Mouse (Mus musculus) layer of hippocampus, adult 2 months (tissue): Measurements from ENCODE around the gene Utrn. TPM values are rescaled to one million over a fixed set of nuclear protein-coding genes. Genes with fewer than 3 reads are reported as not detected.

Source experiments
- DNase-seq, 2 experiments: peaks; one replicate each; pipeline ENCODE4 v3.0.0; 2022; ENCODE audit warnings: low spot score in 2 of 2
- H3K27ac ChIP-seq: fragments of 200-600 bp; 2 replicates; pipeline ENCODE4 v1.8.1; 2022
- H3K4me3 ChIP-seq: fragments of 200-600 bp; 2 replicates; pipeline ENCODE4 v1.8.1; 2022; ENCODE audit warnings: mild to moderate bottlenecking
- CTCF ChIP-seq: fragments of 200-600 bp; conservative IDR thresholded peaks from 2 replicates; pipeline ENCODE4 v1.8.1; 2022; ENCODE audit warnings: antibody characterized with exemption, mild to moderate bottlenecking, moderate library complexity
- total RNA-seq, 2 experiments: library from RNA; stranded (reverse); gene quantifications; 2 replicates each; pipeline ENCODE4 v1.2.3; 2021

Gene Utrn
- total RNA-seq, 2 experiments from 2014 or later = 33.7 to 39.8 TPM

GRCm38 (mm10) chr10:12722111-12722510 lies 147.1 kb downstream of the Utrn start:
- Histone ChIP-seq H3K4me3 (no peak overlapping the region), H3K27ac (no peak overlapping the region)
- DNase-seq = no peak
- no peak for TF ChIP-seq CTCF

- no peak for TF ChIP-seq CTCF
- Histone ChIP-seq H3K27ac (no peak overlapping the region), H3K4me3 (no peak overlapping the region)
- DNase-seq = no peak
Measured at GRCm38 (mm10) chr10:12718386-12718785, 150.8 kb downstream of the Utrn start.

- DNase-seq = no peak
- H3K27ac ChIP-seq = no peak overlapping the region
- no peak overlapping the region for H3K4me3 ChIP-seq
- no peak for TF ChIP-seq CTCF
Measured at GRCm38 (mm10) chr10:12717381-12717780, 151.8 kb downstream of the Utrn start.

- H3K27ac ChIP-seq = no peak overlapping the region
- no peak for DNase-seq
- no peak overlapping the region for H3K4me3 ChIP-seq
- no peak for TF ChIP-seq CTCF
Measured at GRCm38 (mm10) chr10:12716657-12717327, 152.4 kb downstream of the Utrn start.

- Histone ChIP-seq H3K4me3 (no peak overlapping the region), H3K27ac (no peak overlapping the region)
- TF ChIP-seq CTCF = no peak
- DNase-seq = no peak
Measured at GRCm38 (mm10) chr10:12713236-12713855, 155.8 kb downstream of the Utrn start.

GRCm38 (mm10) chr10:12711332-12711831 lies 157.8 kb downstream of the Utrn start:
- no peak overlapping the region for H3K27ac ChIP-seq
- TF ChIP-seq CTCF = no peak
- no peak overlapping the region for H3K4me3 ChIP-seq
- no peak for DNase-seq

GRCm38 (mm10) chr10:12706516-12706915 lies 162.6 kb downstream of the Utrn start:
- no peak overlapping the region for H3K27ac ChIP-seq
- DNase-seq = no peak
- TF ChIP-seq CTCF = no peak
- H3K4me3 ChIP-seq = no peak overlapping the region

GRCm38 (mm10) chr10:12705990-12706389 lies 163.2 kb downstream of the Utrn start:
- Histone ChIP-seq H3K27ac (no peak overlapping the region), H3K4me3 (no peak overlapping the region)
- no peak for TF ChIP-seq CTCF
- DNase-seq = no peak

- Histone ChIP-seq H3K27ac (no peak overlapping the region), H3K4me3 (no peak overlapping the region)
- no peak for TF ChIP-seq CTCF
- no peak for DNase-seq
Measured at GRCm38 (mm10) chr10:12704290-12704689, 164.9 kb downstream of the Utrn start.

- TF ChIP-seq CTCF = no peak
- no peak overlapping the region for H3K4me3 ChIP-seq
- DNase-seq = no peak
- H3K27ac ChIP-seq = no peak overlapping the region
Measured at GRCm38 (mm10) chr10:12703526-12703925, 165.6 kb downstream of the Utrn start.

GRCm38 (mm10) chr10:12702140-12702539 lies 167.0 kb downstream of the Utrn start:
- no peak overlapping the region for H3K4me3 ChIP-seq
- TF ChIP-seq CTCF = no peak
- H3K27ac ChIP-seq = no peak overlapping the region
- no peak for DNase-seq

GRCm38 (mm10) chr10:12701694-12702093 lies 167.5 kb downstream of the Utrn start:
- H3K27ac ChIP-seq = no peak overlapping the region
- 0 out of 2 replicates have a peak, but pooled peaks have one; percentile 10 for TF ChIP-seq CTCF
- no peak for DNase-seq

GRCm38 (mm10) chr10:12700576-12700975 lies 168.6 kb downstream of the Utrn start:
- DNase-seq = no peak
- no peak overlapping the region for H3K4me3 ChIP-seq
- peak; percentile 65 for TF ChIP-seq CTCF

More at GRCm38 (mm10) chr10:12701694-12702093, 167.5 kb downstream of the Utrn start:
- H3K4me3 ChIP-seq = no peak overlapping the region

GRCm38 (mm10) chr10:12697902-12698301 lies 171.3 kb downstream of the Utrn start:
- no peak for DNase-seq
- no peak overlapping the region for H3K27ac ChIP-seq
- TF ChIP-seq CTCF = no peak
- no peak overlapping the region for H3K4me3 ChIP-seq

More at GRCm38 (mm10) chr10:12700576-12700975, 168.6 kb downstream of the Utrn start:
- H3K27ac ChIP-seq = no peak overlapping the region
